Mouse (Mus musculus) layer of hippocampus, adult 2 months (tissue): ENCODE measurements around the gene Asna1. TPM values are rescaled to one million over a fixed set of nuclear protein-coding genes. Genes with fewer than 3 reads are reported as not detected.

Experiments used
- DNase-seq, 2 experiments: peaks; one replicate each; pipeline ENCODE4 v3.0.0; 2022; ENCODE audit warnings: low spot score in 2 of 2
- H3K27ac ChIP-seq: fragments of 200-600 bp; 2 replicates; pipeline ENCODE4 v1.8.1; 2022
- H3K4me3 ChIP-seq: fragments of 200-600 bp; 2 replicates; pipeline ENCODE4 v1.8.1; 2022; ENCODE audit warnings: mild to moderate bottlenecking
- CTCF ChIP-seq: fragments of 200-600 bp; conservative IDR thresholded peaks from 2 replicates; pipeline ENCODE4 v1.8.1; 2022; ENCODE audit warnings: antibody characterized with exemption, mild to moderate bottlenecking, moderate library complexity
- long read RNA-seq, 2 experiments: library from polyadenylated mRNA; stranded (forward); transcript quantifications; one replicate each; pipeline ENCODE4 v2.0.0; 2021; ENCODE audit warnings: borderline mapping rate in 2 of 2
- total RNA-seq, 2 experiments: library from RNA; stranded (reverse); gene quantifications; 2 replicates each; pipeline ENCODE4 v1.2.3; 2021

Gene Asna1
- total RNA-seq, result 100 to 1,000 TPM; 119 to 122 TPM
- long read RNA-seq, experiment 1, transcript Asna1-201 (7 exons, 1,256 nt), result major isoform, 55 of 62 reads
- long read RNA-seq, experiment 1, partial matches to known transcripts, result 3 of 62 reads
- long read RNA-seq, experiment 1, other reads (novel, unspliced or antisense), result 4 of 62 reads
- long read RNA-seq, experiment 2, transcript Asna1-201 (7 exons, 1,256 nt), result major isoform, 74 of 84 reads
- long read RNA-seq, experiment 2, partial matches to known transcripts, result 4 of 84 reads
- long read RNA-seq, experiment 2, other reads (novel, unspliced or antisense), result 6 of 84 reads

- Histone ChIP-seq H3K4me3 (peak within 1 kb of the TSS; percentile 98), H3K27ac (peak within 1 kb of the TSS; percentile 99)
- DNase-seq, result peak; percentile 71 to 92
- TF ChIP-seq CTCF, result no peak
Measured at GRCm38 (mm10) chr8:85025098-85025932, at the start of gene Asna1. Gene Asna1 (minus strand): TSS chr8:85025281.

- TF ChIP-seq CTCF, result no peak
- Histone ChIP-seq H3K4me3 (no peak overlapping the region), H3K27ac (no peak overlapping the region)
- no peak for DNase-seq
Measured at GRCm38 (mm10) chr8:85074617-85075016, 49.5 kb upstream of the Asna1 start.

- TF ChIP-seq CTCF, result no peak
- no peak overlapping the region for H3K4me3 ChIP-seq
- H3K27ac ChIP-seq, result no peak overlapping the region
- DNase-seq, result no peak
Measured at GRCm38 (mm10) chr8:85074167-85074566, 49.1 kb upstream of the Asna1 start.

GRCm38 (mm10) chr8:85073041-85073612, 48.0 kb upstream of the Asna1 start:
- Histone ChIP-seq H3K27ac (0 out of 2 replicates have a peak overlapping the region, but pooled peaks have one; percentile 1), H3K4me3 (no peak overlapping the region)
- no peak for TF ChIP-seq CTCF
- no peak for DNase-seq

- no peak for TF ChIP-seq CTCF
- DNase-seq, result no peak
Measured at GRCm38 (mm10) chr8:85072364-85072929, 47.4 kb upstream of the Asna1 start.

GRCm38 (mm10) chr8:85071514-85072281, 46.6 kb upstream of the Asna1 start, which contains the start of gene Dhps:
Gene Dhps (plus strand): TSS chr8:85071757.
- peak; percentile 88 to 92 for DNase-seq
- H3K4me3 ChIP-seq, result peak within 1 kb of the TSS; percentile 92
- peak within 1 kb of the TSS; percentile 93 for H3K27ac ChIP-seq
- peak; percentile 43 for TF ChIP-seq CTCF

More at GRCm38 (mm10) chr8:85072364-85072929, 47.4 kb upstream of the Asna1 start:
- H3K27ac ChIP-seq, result peak overlapping the region; percentile 93
- H3K4me3 ChIP-seq, result peak overlapping the region; percentile 92

GRCm38 (mm10) chr8:85071041-85071440, 46.0 kb upstream of the Asna1 start:
- no peak for TF ChIP-seq CTCF
- Histone ChIP-seq H3K27ac (peak overlapping the region; percentile 93), H3K4me3 (peak overlapping the region; percentile 92)
- no peak for DNase-seq

GRCm38 (mm10) chr8:85067982-85068381, 42.9 kb upstream of the Asna1 start, which contains the start of gene Gm5741:
Gene Gm5741 (minus strand): TSS chr8:85067982.
- no peak for DNase-seq
- no peak within 1 kb of the TSS for H3K4me3 ChIP-seq
- no peak for TF ChIP-seq CTCF
- no peak within 1 kb of the TSS for H3K27ac ChIP-seq

GRCm38 (mm10) chr8:85067155-85067554, 42.1 kb upstream of the Asna1 start:
- H3K4me3 ChIP-seq, result no peak overlapping the region
- DNase-seq, result no peak
- no peak overlapping the region for H3K27ac ChIP-seq
- TF ChIP-seq CTCF, result no peak

GRCm38 (mm10) chr8:85065213-85065612, 40.1 kb upstream of the Asna1 start:
- TF ChIP-seq CTCF, result no peak
- H3K4me3 ChIP-seq, result no peak overlapping the region
- H3K27ac ChIP-seq, result no peak overlapping the region
- no peak for DNase-seq

- no peak for TF ChIP-seq CTCF
- no peak overlapping the region for H3K4me3 ChIP-seq
- H3K27ac ChIP-seq, result no peak overlapping the region
- DNase-seq, result no peak
Measured at GRCm38 (mm10) chr8:85062603-85063002, 37.5 kb upstream of the Asna1 start.
